Mouse (Mus musculus) adipocyte (in vitro differentiated cells): Measurements from ENCODE around the gene Gp9.

ENCODE experiments used
- DNase-seq: peaks from one replicate; pipeline ENCODE4 v3.0.0-alpha.2; 2016; ENCODE audit warnings: low spot score

Gene Gp9

DNA sequence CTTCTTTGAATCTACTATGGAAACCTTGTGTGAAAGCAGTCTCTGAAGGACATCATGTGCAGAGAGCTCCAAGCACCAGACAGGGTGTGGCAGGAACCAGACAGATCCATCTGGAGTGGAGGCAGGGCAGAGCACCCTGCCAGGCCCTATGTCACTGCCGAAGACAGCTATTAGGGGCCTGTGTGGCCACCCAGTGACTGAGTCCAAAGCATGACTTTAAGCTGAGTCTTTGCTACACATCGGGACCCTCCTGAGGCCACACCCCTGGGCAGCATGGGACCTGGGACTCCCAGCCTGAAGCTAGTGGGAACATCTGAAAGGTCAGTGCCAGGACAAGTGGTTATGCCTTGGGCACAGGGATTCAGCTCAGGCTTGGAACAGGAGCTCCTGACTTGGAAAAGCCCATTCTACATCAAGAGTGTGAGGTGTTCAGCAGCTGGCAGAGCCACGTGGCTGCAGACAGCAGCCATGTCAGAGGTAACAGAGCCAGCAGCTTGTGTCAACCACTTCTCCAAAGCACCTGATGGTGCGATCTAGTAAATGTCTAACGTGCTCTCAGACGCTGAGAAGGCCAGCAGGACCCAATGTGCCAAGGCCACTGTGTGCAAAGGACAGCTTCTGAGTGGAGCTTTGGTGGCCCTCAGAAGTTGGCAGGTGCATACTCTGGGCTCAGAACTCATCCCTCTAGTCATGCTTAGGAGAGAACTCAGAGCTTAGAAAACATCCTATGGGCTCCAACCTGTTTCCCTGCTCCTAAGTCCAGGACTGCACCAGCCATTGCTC is 9.4 kb downstream of the Gp9 start:
- DNase-seq, result no peak

DNA sequence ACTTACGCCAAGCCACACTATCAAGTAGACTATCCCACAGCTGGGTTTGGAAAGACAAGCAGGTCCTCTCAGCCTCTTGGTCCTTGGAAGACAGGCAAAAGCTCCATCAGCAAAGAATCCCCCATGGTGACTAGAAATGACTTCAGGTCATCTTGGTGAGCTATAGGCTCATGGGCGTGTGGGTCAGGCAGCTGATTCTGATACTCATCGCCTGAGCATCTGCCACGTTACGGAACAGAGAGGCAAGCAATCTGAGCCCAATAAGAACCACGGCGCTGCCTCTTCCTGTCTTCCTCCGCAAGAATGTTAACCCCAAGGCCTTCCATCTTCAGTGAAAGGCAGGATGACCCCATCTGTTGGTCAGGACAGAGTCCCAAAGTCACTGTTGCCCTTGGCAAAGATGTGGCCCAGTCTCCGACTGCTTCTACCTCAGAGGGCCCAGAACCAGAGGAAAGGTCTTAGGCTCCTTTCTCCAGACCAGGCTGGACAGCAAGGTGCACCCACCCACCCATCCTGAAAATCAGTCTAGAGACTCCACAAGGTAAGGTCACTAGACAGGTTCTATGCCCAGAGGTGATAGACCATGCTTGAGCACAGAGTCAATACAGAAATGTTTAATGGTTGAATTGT is 10.5 kb downstream of the Gp9 start:
- DNase-seq, result no peak

DNA sequence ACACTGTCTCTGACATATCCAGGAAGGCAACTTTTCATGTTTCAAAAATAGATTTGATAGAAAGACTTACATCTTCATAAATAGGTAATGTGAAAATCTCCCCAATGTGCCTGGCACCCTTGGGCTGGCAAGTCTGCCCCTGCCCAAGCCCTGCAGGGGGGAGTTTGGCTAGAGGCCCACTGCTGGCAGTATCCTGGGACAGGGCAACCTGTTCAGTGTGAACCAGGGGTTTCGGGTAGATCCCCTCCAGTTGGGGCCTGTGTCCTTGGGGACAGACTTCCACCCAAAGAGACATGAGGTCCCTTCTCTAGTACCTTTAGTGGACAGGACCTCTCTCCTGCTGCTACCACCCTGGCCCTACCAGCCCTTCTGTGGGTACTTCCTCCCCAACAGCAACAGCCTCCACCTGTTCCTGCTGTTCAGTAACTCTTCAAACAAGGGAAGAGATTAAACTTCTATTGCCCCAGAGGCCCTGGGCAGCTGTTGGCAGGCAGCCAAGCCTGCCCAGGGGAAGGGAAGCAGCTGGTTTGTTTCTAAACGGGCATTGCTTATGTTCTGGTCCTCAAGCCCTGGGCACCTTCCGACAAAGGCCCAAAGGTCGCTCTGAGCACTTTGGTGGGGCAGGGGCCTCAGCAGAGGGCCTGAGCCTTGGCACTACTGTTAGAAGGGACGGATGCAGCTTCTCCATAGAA is 11.2 kb downstream of the Gp9 start:
- DNase-seq, result peak; percentile 68

DNA sequence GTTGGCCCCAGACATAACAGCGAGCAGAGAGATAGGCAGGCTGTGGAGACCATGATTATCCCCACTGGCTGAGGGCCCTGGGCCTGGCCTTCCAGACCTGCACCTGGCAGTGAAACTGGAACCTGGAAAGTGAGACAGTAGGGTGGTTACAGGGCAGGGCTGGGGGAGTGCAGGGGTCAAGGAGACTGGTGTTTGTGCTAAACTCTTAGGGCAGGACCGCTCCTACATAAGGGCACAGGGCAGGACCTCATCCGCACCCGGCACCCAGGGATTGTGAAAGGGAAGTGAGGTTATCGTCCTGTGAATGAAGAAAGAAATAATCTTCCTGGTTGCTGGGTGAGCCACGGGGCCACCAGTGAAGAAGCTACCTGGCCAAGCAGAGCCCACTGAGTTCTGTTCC is 11.9 kb downstream of the Gp9 start:
- DNase-seq, result no peak

DNA sequence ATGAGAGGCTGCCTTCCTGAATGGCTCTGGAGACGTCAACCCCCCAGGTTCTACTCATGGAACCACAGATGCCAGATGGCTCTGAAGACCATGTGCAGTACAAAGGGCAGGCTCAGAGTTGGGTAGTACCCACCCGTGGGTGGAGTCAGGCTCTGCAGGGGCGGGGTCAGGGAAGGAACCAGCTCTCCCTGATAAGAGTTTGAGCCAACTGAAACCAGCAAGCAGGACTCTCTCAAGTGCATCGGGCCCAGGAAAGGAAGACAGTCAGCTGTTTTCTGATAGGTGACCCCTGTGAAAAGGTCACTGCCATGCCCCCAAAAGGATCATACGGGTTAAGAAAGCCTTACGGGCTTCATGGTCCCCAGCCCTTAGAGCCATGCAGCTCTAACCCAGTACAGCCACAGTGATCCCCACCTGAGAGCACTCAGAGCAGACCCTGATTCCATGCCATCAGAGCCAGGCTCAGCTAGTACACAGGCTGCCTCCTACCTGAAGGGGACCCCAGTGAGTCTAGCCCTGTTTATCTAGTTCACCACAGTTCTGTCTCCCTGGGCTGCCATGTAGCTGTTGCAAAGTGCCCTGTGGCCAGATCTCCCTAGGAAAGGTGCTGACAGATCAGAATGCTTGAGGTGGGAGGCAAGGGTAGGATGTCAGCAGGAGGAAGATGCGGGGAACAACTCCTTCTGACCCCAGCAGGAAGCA is 13.1 kb downstream of the Gp9 start:
- no peak for DNase-seq

DNA sequence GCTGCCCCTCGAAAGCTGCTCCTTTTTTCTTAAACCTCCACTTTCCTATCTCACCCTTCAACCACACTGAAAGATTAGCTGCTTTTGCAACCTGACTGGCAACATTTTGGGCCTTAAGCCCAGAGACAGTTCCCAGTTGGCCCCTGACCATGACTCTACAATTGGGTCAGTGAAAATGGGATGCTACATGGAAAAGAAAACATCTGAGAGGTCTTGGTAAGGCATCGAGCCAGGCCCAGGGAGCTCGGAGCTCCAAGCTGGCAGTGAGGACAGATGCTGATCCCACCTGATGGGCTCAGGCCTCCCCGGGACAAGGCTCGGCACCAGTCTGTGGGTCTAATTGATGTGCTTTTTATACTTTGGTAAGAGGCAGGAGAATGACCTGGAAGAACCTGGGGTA is 14.0 kb downstream of the Gp9 start:
- peak; percentile 50 for DNase-seq

DNA sequence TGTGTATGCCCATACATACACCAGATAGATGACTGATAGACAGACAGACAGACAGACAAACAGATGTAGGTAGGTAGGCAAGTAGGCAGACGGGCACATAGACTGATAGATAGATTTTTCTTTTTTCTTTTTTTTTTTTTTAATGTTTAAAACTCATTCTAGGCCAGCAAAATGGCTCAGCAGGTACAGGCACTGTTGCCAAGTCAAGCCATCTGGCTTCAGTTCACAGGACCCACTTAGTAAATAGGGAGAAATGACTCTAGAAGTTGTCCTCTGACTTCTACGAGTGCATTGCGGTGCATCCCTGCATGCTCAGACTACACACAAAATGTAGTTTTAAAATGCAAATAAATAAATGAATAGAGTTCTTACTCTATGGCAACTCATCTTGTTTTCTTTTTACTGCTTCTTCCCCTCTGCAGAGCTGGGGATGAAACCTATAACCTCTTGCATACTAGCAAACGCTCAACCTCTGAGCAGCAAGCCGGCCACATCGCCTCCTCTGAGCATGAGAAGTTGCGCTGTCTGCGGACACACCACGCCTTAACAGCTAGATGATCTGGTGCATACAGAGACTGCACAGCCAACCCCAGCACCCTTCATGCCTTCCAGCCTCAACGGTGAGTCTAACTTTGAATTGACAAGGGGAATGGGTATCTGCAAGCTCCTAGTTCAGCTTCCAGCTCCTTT is 16.1 kb downstream of the Gp9 start:
- DNase-seq, result no peak

DNA sequence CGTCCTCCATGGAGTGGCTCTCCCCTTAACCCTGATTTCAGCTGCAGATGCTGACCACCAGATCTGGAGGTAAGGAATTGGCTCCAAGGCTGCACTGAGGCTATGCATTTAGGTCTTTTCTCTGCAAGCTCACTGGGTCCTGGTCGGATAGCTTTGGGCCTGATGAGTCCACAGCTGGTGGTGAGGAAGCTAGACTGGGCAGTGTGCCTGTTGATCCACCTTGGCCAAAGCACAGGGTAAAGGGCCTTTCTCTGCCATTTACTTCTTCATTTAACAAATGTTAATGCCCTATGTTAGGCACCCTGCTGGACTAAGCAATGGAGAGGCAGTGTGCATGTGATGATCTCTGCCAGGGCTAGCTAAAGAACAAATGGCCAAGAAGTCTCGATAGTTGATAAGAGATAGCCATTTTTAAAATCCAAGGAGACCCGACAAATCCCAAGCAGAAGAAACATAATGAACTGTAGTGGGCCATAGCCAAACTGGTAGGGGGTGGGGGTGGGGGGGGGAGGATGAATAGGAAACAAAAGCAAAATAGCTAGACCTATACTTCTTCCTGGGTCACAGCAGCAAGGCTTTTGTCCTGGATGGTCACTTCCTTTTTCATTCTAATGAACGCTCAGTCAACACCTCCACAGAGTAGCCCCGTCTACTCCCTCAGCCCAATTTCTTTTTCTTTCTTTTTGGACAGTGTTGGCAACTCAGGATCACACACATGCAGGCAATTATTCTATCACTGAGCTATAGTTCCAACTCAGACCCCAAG is 17.7 kb downstream of the Gp9 start:
- DNase-seq, result no peak

DNA sequence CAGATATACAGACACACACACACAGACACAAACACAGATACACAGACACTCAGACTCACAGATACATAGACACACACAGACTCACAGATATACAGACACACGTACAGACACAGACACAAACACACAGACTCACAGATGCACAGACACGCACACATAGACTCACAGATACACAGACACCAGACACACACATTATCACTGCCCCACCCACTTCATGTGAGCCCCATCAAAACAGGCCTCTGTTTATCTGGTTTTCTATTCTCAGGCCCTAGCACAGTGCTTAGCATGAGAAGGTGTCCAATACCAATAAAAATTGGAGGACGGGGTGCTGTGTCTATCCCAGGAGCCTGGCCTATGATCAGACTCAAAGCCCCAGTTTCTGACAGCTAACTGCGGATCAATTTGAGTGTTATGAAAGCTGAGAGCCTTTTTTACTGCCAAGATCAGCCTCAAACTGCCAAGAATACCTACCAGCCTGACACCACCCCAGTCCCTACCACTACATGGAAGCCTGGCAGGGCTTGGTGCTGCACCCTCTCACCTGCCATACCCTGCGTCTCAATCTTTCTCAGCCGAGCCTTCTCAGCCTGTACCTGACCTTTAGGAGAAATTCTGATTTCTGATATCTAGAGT is 18.5 kb downstream of the Gp9 start:
- DNase-seq, result no peak

DNA sequence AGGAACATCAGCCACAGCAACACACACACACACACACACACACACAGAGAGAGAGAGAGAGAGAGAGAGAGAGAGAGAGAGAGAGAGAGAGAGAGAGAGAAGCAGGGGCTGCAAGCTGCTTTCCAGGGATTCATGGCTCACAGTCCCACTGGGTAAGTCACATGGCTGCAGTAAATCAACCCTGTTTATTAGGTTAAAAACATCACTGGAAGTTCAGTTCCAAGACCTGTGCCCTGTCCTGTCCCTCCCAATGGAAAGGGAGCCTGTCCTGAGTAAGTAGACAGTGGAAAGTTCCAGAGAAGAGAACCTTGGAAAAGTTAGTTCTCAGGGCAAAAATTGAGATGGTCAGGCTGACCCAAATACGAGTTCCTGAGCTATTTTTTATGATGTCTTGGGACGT is 19.4 kb downstream of the Gp9 start:
- no peak for DNase-seq

DNA sequence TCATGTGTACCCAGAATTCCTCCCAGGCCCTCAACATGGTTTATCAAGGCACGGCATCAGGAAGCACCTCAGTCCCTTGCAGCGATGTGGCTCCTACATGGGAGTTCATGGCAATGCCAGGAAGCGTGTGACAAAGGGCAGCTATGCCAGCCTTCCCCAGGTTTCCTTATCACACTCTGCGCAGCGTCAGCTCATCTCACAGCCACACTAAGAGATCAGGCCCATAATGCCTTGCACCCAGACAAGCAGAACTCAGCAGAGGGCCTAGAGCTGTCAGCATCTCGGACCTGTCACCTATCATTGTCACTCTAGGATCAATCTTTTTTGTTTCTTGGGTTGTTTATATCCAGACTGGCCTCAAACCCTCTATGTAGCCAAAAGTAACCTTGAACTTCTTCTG is 21.7 kb downstream of the Gp9 start:
- DNase-seq, result no peak

DNA sequence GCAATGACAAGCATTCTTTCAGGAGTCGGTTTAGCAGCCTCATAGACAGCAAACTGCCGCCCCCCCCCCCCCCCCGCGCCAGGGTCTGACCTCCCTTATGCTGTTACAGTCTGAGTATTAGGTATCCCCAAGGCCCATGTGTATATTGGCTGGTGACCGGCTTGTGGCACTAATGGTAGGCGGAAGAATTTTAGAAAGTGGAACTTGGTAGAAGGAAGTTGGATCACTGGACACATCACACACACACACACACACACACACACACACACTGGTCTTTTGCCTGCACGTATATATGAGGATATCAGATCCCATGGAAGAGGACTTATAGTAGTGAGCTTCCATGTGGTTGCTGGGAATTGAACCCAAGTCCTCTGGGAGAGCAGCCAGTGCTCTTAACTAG is 24.6 kb downstream of the Gp9 start:
- no peak for DNase-seq

DNA sequence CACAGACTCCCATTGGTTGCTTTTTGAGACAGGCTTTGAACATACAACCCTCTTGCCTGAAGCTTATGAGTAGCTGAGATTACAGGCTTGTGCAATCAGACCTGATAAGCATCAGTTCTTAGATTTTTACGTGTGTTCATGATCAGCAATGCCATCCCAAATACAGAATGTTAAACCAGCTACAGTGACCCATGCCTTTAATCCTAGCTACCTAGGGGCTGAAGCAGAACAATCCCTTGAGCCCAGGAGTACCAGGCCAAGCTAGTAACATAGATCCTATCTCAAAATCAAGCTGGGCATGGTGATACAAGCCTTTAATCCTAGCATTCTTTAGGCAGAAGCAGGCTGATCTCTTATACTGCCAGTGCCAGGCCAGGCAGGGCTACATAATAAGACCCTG is 26.2 kb downstream of the Gp9 start:
- DNase-seq, result no peak

DNA sequence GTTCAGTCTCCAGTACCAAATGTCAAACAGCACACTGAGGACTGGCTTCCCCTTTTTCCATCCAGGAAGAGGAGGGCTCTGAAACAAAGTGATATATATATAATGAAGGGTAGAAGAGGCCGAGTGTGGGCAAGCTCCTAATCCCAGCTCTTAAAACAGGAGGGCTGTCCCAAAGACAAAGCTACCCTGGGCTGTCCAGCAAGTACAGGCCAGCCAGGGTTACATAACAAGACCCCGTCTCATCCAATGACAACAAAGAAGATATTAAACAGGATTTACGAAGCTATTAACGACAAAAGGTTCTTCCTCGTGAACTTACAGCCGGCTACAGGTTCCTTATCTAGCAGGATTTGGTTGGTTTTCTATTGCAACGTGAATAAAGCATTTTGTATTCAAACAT is 27.0 kb downstream of the Gp9 start:
- no peak for DNase-seq

DNA sequence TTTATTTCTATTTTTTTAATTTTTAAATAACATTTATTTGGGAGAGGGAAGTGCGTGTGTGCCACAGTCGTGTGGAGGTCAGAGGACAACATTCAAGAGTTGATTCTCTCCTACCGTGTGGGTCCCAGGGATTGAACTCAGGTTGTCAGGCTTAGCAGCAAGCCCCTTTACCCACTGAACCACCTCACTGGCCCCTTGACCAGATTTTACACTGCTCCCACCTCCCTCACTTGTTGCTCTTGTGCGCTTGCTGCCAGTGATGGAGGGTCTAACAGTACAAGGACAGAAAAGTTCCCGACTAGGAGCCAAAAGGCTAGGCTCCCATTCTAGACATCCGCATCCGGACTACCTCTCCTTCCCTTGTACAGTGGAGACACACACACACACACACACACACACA is 27.6 kb downstream of the Gp9 start:
- no peak for DNase-seq

DNA sequence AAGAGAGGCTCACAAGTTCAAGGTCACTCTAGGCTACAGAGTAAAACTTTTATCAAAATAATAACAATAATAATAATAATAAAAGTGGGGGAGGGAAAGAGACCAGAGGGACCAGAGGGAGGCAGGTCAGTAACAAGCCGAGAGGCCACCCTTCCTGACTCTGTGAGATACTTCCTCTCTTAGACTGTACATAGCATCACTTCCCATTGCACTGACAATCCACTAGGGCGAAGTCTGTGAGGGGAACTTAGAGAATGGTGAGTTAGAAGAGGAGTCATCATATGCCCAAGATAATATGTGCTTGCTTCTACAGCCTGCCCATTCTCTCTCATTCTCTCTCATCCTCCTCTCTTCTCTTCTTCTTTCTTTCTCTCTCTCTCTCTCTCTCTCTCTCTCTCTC is 28.2 kb downstream of the Gp9 start:
- no peak for DNase-seq

DNA sequence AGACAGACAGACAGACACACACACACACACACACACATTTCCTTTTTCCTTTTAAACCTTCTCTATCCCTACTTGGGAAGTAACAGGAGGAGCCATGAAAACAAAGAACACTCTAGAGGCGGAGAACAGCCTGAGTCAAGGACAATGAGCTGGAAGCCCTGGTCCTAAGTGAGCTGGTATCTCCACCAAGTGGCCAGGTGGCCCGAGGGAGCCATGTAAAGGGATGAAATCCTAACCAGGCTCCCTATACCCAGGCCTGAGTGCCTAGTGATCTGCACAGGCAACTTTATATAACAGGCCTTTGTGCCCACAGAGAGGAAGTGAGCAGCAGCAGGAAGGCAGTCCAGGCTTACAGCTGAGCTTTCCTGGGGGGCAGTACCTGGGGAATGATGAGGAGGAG is 29.0 kb downstream of the Gp9 start:
- DNase-seq, result no peak

DNA sequence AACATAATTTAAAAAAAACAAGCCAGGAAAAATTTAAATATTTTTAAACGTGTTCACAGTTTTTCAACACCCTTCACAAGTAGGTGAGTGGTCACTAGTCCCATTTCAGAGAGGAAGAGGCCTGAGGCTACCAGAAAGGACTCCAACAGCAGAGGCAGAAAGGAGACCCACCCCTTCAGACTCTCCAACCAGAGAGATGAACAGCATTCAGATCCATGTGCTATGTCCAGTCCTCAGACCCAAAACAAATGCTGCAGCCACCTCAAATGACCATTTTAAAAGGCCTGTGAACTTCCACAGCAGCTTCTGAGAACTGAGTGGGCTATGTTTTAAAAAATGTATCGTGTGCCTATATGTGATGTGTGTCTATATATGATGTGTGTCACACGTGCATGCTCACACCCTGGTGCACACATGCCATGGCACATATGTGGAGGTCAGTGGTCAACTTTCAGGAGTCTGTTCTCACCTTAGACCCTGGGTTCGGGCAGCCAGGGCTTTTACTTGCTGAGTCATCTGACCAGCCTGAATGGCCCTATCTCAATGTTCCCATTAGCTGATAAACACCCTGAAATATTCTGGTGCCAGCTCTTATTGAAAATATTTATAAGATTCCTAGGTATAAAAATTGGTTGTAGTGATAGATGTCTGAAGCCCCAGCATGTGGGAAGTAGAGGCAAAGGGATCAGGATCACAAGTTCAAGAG is 30.0 kb downstream of the Gp9 start:
- no peak for DNase-seq

DNA sequence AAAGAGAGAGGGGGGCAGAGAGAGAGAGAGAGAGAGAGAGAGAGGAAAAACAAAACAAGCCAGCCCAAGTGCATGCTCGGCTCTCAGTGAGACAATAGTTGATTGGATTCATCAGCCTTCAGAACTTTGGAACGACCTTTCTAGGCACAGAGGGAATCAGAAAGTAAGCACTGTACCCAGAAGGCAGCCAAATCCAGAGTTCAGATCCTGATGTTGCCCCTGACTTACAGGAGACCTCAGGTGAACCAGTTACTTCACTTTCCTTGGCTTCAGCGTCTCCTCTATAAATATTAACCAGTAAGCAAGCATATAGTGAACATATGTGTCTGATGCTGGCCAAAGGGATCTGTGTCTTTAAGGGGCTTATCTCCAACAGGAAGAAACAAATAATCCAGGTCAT is 30.6 kb downstream of the Gp9 start:
- no peak for DNase-seq

DNA sequence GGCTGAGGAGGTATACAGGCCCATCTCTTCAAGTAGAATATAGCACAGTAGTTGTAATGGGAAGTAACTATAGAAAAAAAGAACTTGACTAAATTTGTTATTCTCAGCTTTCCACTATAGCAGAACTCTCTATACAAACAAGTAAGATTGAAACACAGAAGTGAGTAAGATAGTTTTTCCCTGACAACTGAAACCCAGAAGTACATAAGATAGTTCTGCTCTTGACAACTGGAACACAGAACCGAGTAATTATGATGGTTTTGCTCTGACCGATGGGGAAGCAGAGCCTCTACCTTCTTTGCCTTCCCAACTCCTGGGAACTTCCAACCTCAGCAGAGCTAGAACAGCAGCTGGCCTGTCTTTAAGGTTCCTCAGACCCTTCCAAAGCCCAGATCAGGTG is 31.3 kb downstream of the Gp9 start:
- no peak for DNase-seq
